Mouse (Mus musculus) CH12F3 (cell line): ENCODE measurements around the gene Pmpcb.

ENCODE experiments used
- in situ Hi-C: fragments of 300-500 bp; cut with MboI; formaldehyde crosslinking; loops from 2 replicates; pipeline ENCODE4 v1.14.3; 2020; ENCODE audit warnings: low sequenced_read_pairs

Pmpcb gene

DNA sequence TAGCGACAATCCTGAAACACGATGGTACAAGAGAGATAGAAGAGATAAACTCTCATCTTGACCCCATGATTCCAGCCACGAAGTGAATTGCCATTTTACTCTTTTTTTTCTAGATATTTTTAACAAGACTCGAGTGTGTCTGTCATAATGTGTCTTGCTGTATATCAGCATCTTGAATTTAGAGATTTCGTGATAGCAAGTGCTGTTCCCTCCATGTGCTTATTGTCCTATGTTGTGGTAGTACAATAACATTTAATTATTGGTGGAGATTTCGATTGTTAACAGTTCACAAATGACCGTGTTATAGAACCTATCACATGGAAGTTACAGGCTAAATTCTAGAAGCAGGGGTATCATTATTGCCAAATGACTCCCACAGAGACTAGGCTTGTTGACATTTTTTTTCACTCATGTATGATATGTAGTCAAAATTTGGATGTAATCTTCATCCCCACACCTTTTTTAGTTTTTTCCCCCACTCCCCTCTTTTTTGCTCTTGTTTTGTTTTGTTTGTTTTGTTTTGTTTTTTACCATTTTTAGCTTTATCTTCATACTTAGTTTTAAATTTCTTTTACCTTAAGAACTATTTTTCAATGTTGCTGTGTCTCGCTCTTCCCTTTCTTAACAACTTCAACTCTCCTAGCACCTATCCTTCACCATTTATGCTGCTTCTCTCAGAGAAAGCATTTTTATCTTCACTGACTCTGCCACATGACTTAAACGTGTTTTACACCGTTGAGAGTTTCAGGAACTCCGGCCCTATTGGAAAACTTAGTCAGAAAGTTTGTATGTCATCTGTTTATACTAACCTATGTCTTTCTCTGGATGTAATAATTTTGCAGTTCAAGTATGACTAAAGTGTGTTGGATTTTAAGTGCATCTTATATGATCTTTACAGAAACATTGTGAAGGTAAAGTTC is 50.5 kb downstream of the Pmpcb start:
- in situ Hi-C loops = no loop called here

DNA sequence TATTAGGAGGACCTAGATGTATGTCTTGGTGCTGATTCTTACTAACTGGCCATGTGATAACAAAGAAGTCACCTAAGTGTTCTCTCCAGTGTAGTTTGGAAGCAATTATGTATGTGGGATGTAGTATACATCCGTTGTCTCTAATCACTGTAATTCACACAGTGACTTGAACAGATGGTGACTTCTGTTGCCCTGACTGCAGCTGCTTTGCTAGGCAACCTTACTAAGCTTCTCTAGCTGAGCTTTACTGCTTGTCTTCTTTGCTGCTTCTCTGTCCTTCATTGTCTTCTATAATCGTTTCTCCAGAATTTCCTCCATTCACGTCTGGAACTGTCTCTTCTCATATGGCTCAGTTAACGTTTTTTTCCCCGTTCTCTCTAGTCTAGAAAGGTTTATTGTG is 52.1 kb downstream of the Pmpcb start:
- in situ Hi-C loops = no loop called here

DNA sequence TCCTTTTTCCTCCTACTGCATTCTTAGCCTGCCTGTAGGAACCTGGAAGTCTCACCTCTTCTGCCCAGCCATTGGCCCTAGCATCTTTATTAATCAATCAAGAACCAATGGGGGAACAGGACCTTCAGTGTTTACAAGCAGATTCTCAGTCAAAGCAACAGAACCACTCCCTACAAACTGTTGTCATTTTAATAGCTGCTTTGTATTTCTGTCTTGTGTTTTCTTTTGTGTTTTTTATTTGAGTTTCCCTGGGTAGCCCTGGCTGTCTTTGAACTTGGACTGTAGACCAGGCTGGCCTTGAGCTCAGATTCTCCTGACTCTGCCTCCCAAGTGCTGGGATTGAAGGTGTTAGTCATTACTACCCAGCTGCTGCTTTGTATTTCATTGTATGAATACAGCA is 55.2 kb downstream of the Pmpcb start:
- in situ Hi-C loops = no loop called here

DNA sequence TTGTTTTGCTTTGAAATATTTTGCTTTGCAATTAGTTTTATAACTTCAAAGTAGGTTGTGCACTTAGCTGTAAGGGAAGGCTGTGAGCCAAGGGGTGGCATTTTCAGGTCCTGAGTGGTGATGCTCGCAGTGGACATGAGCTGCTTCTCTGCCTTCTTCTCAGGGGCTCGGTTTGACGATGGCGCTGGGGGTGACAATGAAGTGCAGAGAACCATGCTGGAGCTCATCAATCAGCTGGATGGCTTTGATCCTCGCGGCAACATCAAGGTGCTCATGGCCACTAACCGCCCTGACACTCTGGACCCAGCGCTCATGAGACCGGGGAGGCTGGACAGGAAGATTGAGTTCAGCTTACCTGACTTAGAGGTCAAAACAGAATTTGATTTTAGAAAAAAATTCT is 66.0 kb downstream of the Pmpcb start:
- in situ Hi-C loops = no loop called here

DNA sequence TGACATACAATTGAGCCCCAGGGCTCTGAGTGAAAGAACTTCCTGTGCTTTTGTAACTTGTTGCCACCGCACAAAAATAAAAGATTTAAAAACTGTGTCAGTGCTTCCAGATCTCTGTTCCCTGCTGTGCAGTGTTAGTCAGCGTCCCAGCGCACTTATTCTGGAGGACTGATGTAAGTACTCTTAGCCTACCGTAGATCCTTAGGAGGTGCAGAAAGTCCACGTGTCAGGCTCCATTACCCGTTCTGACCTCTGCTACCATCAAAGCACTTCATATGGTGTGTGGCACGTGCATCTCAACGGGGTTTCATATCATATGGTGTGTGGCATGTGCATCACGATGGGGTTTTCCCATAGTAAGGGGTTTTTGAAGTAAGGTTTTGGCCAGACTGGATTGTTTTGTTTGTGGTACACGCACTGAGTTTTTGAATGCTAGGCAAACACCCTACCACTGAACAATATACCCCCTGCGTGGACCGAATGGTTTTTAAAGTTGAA is 66.8 kb downstream of the Pmpcb start:
- in situ Hi-C loops = no loop called here

DNA sequence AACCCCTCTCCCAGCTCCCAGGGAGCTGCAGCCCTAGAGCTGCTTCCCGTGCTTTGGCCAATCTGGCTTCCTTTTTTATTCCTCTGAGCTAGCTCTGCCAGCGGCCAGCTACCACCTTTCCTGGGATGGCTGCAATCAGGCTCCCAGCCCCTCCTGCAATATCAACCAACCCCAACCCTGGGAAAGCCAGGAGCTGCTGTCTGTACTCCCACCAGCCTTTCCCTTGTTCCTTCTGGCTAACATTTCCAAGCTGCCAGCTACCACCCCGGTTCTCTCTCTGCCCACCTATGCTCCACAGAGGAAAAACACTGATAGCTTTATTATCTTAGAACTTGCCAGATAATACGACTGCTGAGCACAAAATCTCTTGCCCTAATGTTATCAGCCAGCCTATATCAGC is 67.9 kb downstream of the Pmpcb start:
- in situ Hi-C loops = no loop called here
